Mouse (Mus musculus) heart, postnatal 10 days (tissue): Measurements from ENCODE around the gene BC049730. TPM values are rescaled to one million over a fixed set of nuclear protein-coding genes. Genes with fewer than 3 reads are reported as not detected.

Experiments used
- DNase-seq, 2 experiments: peaks; one replicate each; pipeline ENCODE4 v3.0.0; 2021
- intact Hi-C: fragments of 180-260 bp; cut with DNase I; formaldehyde crosslinking; loops from one replicate; pipeline ENCODE4 v1.15.1; 2025
- total RNA-seq, 2 experiments: library from RNA; stranded (reverse); gene quantifications; 2 replicates each; pipeline ENCODE4 v1.2.3; 2021

BC049730 gene
- total RNA-seq, 2 experiments from 2014 or later, result not detected

GRCm38 (mm10) chr7:24760211-24760610 lies 51.2 kb downstream of the BC049730 start, which contains the start of gene Cd177:
Gene Cd177, minus strand, starts transcription at chr7:24760311.
- intact Hi-C loops, result no loop called here

GRCm38 (mm10) chr7:24761161-24761560 lies 52.1 kb downstream of the BC049730 start:
- no peak for DNase-seq
- intact Hi-C loops, result no loop called here

More at GRCm38 (mm10) chr7:24760211-24760610, 51.2 kb downstream of the BC049730 start, which contains the start of gene Cd177:
- no peak for DNase-seq

- intact Hi-C loops, result no loop called here
- DNase-seq, result no peak
Measured at GRCm38 (mm10) chr7:24762574-24762973, 53.5 kb downstream of the BC049730 start.

Other genes starting within 250 kb of the BC049730 start
- 1 to 10 TPM; 4.2 to 6.1 TPM for gene Plaur, start 246.8 kb upstream of the BC049730 start, total RNA-seq
- gene Cadm4, start 227.2 kb upstream of the BC049730 start, total RNA-seq, result 10 to 100 TPM; 18.6 to 22.7 TPM
- 10 to 100 TPM; 15.3 to 18.8 TPM for gene Zfp428, start 202.2 kb upstream of the BC049730 start, total RNA-seq
- gene AC161166.1, start 196.8 kb upstream of the BC049730 start, total RNA-seq, result not detected
- gene Irgq, start 178.6 kb upstream of the BC049730 start, total RNA-seq, result 10 to 100 TPM; 18.3 to 20.1 TPM
- gene Pinlyp, start 163.1 kb upstream of the BC049730 start, total RNA-seq, result not detected
- gene Xrcc1, start 163.0 kb upstream of the BC049730 start, total RNA-seq, result 10 to 100 TPM; 28.8 to 33.2 TPM
- gene Ethe1, start 121.7 kb upstream of the BC049730 start, total RNA-seq, result 10 to 100 TPM; 20.5 to 25.0 TPM
- under 1 TPM; 0.32 to 0.45 TPM for gene Zfp575, start 121.6 kb upstream of the BC049730 start, total RNA-seq
- gene Phldb3, start 98.5 kb upstream of the BC049730 start, total RNA-seq, result under 1 TPM; 0.22 to 0.48 TPM
- not detected for gene Lypd3, start 72.7 kb upstream of the BC049730 start, total RNA-seq
- not detected for gene Tex101, start 32.6 kb upstream of the BC049730 start, total RNA-seq
- not detected for gene Gm4763, start 17.7 kb downstream of the BC049730 start, total RNA-seq
- under 1 TPM in 1 of 2 experiments, not detected in 1; 0.14 TPM for gene Cd177, start 51.1 kb downstream of the BC049730 start, total RNA-seq
- gene Ceacam10, start 68.0 kb downstream of the BC049730 start, total RNA-seq, result not detected
- gene Gm9844, start 153.0 kb downstream of the BC049730 start, total RNA-seq, result 1 to 10 TPM in 1 of 2 experiments, not detected in 1; 2.3 TPM
- gene Lypd4, start 160.7 kb downstream of the BC049730 start, total RNA-seq, result not detected
- not detected for gene Dmrtc2, start 160.8 kb downstream of the BC049730 start, total RNA-seq
- gene Rps19, start 175.1 kb downstream of the BC049730 start, total RNA-seq, result 100 to 1,000 TPM; 752 to 777 TPM
- 1 to 10 TPM; 1.3 to 1.8 TPM for gene Cd79a, start 188.1 kb downstream of the BC049730 start, total RNA-seq
- 10 to 100 TPM; 75.3 to 87.0 TPM for gene Arhgef1, start 193.7 kb downstream of the BC049730 start, total RNA-seq
- not detected for gene Gm4881, start 235.3 kb downstream of the BC049730 start, total RNA-seq